Mouse (Mus musculus) embryonic facial prominence, embryonic 10.5 days (tissue): ENCODE results near the gene Chn2. TPM values are rescaled to one million over a fixed set of nuclear protein-coding genes. Genes with fewer than 3 reads are reported as not detected.

ENCODE experiments used
- DNase-seq: peaks from one replicate; pipeline ENCODE4 v3.0.0-alpha.2; 2017; ENCODE audit warnings: low spot score
- H3K27ac ChIP-seq: fragments of 300-500 bp; sonication (generic); replicated peaks from 2 replicates; pipeline ENCODE4 v1.5.1; 2016; ENCODE audit warnings: mild to moderate bottlenecking
- H3K27me3 ChIP-seq: fragments of 300-500 bp; sonication (generic); replicated peaks from 2 replicates; pipeline ENCODE4 v1.6.1; 2016; ENCODE audit warnings: low read depth, mild to moderate bottlenecking; ENCODE audit not compliant: poor library complexity, severe bottlenecking
- H3K36me3 ChIP-seq: fragments of 300-500 bp; sonication (generic); replicated peaks from 2 replicates; pipeline ENCODE4 v1.6.1; 2016; ENCODE audit warnings: mild to moderate bottlenecking, moderate library complexity
- H3K4me1 ChIP-seq: fragments of 300-500 bp; sonication (generic); 2 replicates; pipeline ENCODE4 v1.6.1; 2016
- H3K4me3 ChIP-seq: fragments of 300-500 bp; sonication (generic); 2 replicates; pipeline ENCODE4 v1.5.1; 2016; ENCODE audit warnings: mild to moderate bottlenecking, moderate library complexity
- H3K9me3 ChIP-seq: fragments of 300-500 bp; sonication (generic); 2 replicates; pipeline ENCODE4 v1.6.1; 2016; ENCODE audit warnings: mild to moderate bottlenecking
- WGBS: fragments of 180-500 bp; shearing (Covaris S2); methylation state at CpG from one replicate; pipeline ENCODE4 v1.1.7; 2016; 5-methylcytosine and 5-hydroxymethylcytosine counted together
- polyA plus RNA-seq: library from polyadenylated mRNA; unstranded; fragments of >200 nt; fragmentation: Nextera tagmentation; extraction: Ambion mirVana; gene quantifications from 2 replicates; pipeline ENCODE4 v1.2.1, GENCODE M21; 2016

The Chn2 gene
- polyA plus RNA-seq, 1 experiment from 2014 or later: 11.3 TPM

GRCm38 (mm10) chr6:54082576-54082975 is 43.2 kb downstream of the Chn2 start:
- Histone ChIP-seq H3K9me3 (no peaks in the 10 kb centered on the region), H3K4me1 (peaks cover 22% of the 10 kb centered on the region), H3K4me3 (no peak overlapping the region), H3K27ac (no peak overlapping the region), H3K27me3 (no peaks in the 10 kb centered on the region), H3K36me3 (no peaks in the 10 kb centered on the region)
- DNase-seq: no peak
- 81% methylated on average over 2 of the region's 2 CpGs for WGBS

DNA sequence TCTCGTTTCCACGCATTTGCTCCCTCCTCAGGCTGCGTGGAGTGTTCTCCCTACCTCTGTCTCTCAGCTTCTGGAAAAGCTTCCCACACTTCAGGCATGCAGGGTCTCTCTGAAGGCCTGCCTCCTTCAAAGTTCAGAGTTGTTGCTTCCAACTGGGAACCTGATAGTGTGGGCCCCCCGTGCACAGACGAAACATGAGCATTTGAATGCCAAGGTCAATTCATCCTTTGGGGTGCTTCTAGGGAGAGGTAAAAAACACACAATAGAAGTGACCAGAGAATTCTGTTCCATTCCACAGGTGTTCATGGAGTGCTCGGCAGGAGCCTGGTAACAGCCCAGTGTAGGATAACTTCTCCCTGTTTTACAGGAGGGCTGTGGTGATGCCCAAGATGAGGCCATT is 44.7 kb downstream of the Chn2 start:
- H3K27ac ChIP-seq: 0 out of 2 replicates have a peak overlapping the region, but pooled peaks have one; percentile 36
- DNase-seq: no peak
- 74% methylated on average over 6 of the region's 6 CpGs for WGBS
- no peak overlapping the region for H3K4me3 ChIP-seq
- no peaks in the 10 kb centered on the region for H3K27me3 ChIP-seq
- no peaks in the 10 kb centered on the region for H3K36me3 ChIP-seq
- H3K4me1 ChIP-seq: peaks cover 22% of the 10 kb centered on the region
- H3K9me3 ChIP-seq: no peaks in the 10 kb centered on the region

- 65% methylated on average over 9 of the region's 9 CpGs for WGBS
- no peaks in the 10 kb centered on the region for H3K27me3 ChIP-seq
- H3K9me3 ChIP-seq: no peaks in the 10 kb centered on the region
- H3K36me3 ChIP-seq: no peaks in the 10 kb centered on the region
- H3K4me3 ChIP-seq: no peak overlapping the region
- no peak for DNase-seq
- peaks cover 22% of the 10 kb centered on the region for H3K4me1 ChIP-seq
- no peak overlapping the region for H3K27ac ChIP-seq
Measured at GRCm38 (mm10) chr6:54085009-54085408, 45.7 kb downstream of the Chn2 start.

DNA sequence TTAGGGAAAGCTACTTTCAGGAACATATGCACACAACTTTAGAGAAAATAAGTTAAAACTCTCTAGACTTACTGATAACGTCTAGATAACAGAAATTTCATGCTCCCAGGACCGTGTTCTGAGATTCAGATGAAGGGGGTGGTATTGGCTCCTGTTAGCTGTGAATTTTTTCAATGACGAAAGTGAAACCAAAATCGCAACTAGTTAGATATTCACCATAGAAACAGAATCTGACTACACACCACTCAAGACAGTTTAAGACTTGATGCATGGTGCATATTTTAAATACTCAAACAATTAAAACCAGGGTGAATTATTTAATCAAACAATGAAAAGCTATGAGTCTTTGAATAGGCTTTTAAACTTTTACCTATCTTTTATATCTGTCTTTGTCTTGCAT is 48.8 kb downstream of the Chn2 start:
- Histone ChIP-seq H3K4me3 (no peak overlapping the region), H3K27me3 (no peaks in the 10 kb centered on the region), H3K27ac (no peak overlapping the region), H3K9me3 (no peaks in the 10 kb centered on the region), H3K4me1 (peaks cover 30% of the 10 kb centered on the region), H3K36me3 (no peaks in the 10 kb centered on the region)
- 89% methylated on average over 4 of the region's 4 CpGs for WGBS
- no peak for DNase-seq

- no peak overlapping the region for H3K27ac ChIP-seq
- DNase-seq: no peak
- no peak overlapping the region for H3K4me3 ChIP-seq
- no peaks in the 10 kb centered on the region for H3K36me3 ChIP-seq
- H3K4me1 ChIP-seq: peaks cover 13% of the 10 kb centered on the region
- H3K27me3 ChIP-seq: no peaks in the 10 kb centered on the region
- WGBS: 72% methylated on average over 3 of the region's 3 CpGs
- H3K9me3 ChIP-seq: no peaks in the 10 kb centered on the region
Measured at GRCm38 (mm10) chr6:54090822-54091221, 51.5 kb downstream of the Chn2 start.

- H3K4me1 ChIP-seq: peaks cover 29% of the 10 kb centered on the region
- no peaks in the 10 kb centered on the region for H3K9me3 ChIP-seq
- peaks cover 15% of the 10 kb centered on the region; the same call in 1 of the 2 replicates for H3K27me3 ChIP-seq
- no peak overlapping the region for H3K27ac ChIP-seq
- no peak overlapping the region for H3K4me3 ChIP-seq
- H3K36me3 ChIP-seq: no peaks in the 10 kb centered on the region
- 84% methylated on average over 3 of the region's 3 CpGs for WGBS
- DNase-seq: no peak
Measured at GRCm38 (mm10) chr6:54092920-54093319, 53.6 kb downstream of the Chn2 start.

- Histone ChIP-seq H3K9me3 (no peaks in the 10 kb centered on the region), H3K36me3 (no peaks in the 10 kb centered on the region), H3K27me3 (peaks cover 26% of the 10 kb centered on the region; the same call in 1 of the 2 replicates), H3K27ac (0 out of 2 replicates have a peak overlapping the region, but pooled peaks have one; percentile 10), H3K4me3 (no peak overlapping the region), H3K4me1 (peaks cover 28% of the 10 kb centered on the region)
- 20% methylated on average over 6 of the region's 6 CpGs for WGBS
- DNase-seq: no peak
Measured at GRCm38 (mm10) chr6:54096147-54096761, 56.9 kb downstream of the Chn2 start.

GRCm38 (mm10) chr6:54096836-54097235 is 57.5 kb downstream of the Chn2 start:
- Histone ChIP-seq H3K4me3 (no peak overlapping the region), H3K27me3 (peaks cover 26% of the 10 kb centered on the region; the same call in 1 of the 2 replicates), H3K9me3 (no peaks in the 10 kb centered on the region), H3K4me1 (peaks cover 22% of the 10 kb centered on the region), H3K36me3 (no peaks in the 10 kb centered on the region), H3K27ac (no peak overlapping the region)
- no peak for DNase-seq
- 8% methylated on average over 7 of the region's 7 CpGs for WGBS

GRCm38 (mm10) chr6:54098339-54098738 is 59.0 kb downstream of the Chn2 start:
- Histone ChIP-seq H3K27ac (no peak overlapping the region), H3K9me3 (no peaks in the 10 kb centered on the region), H3K4me3 (no peak overlapping the region), H3K36me3 (no peaks in the 10 kb centered on the region), H3K4me1 (peaks cover 22% of the 10 kb centered on the region), H3K27me3 (peaks cover 26% of the 10 kb centered on the region; the same call in 1 of the 2 replicates)
- DNase-seq: no peak
- WGBS: 89% methylated on average over 6 of the region's 6 CpGs

DNA sequence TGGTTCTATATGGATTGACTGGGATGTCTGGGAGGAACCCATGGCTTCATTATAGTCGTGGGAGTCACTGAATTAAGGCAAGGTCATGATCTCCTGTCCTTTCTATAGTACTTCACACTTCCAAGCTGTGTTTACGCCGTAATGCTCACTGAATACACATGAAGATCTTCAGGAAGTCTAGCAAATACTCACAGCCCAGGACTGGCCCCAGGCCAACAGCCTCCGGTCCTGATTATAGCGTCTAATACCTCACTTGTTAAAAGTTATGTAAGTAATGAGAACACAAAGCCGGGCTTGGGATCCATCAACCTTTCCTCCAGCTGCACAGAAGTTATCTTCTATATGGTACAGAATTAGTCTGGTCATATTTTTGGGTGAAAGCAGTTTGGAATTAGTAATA is 60.3 kb downstream of the Chn2 start:
- 88% methylated on average over 6 of the region's 6 CpGs for WGBS

GRCm38 (mm10) chr6:54102210-54102609 is 62.9 kb downstream of the Chn2 start:
- no peaks in the 10 kb centered on the region for H3K9me3 ChIP-seq
- no peak for DNase-seq
- H3K4me3 ChIP-seq: no peak overlapping the region
- H3K36me3 ChIP-seq: no peaks in the 10 kb centered on the region
- peaks cover 22% of the 10 kb centered on the region for H3K4me1 ChIP-seq
- 65% methylated on average over 4 of the region's 4 CpGs for WGBS
- H3K27me3 ChIP-seq: peaks cover 18% of the 10 kb centered on the region; the same call in 1 of the 2 replicates
- no peak overlapping the region for H3K27ac ChIP-seq

More for the DNA sequence above, 60.3 kb downstream of the Chn2 start:
- no peak for DNase-seq
- H3K4me1 ChIP-seq: peaks cover 22% of the 10 kb centered on the region
- no peaks in the 10 kb centered on the region for H3K36me3 ChIP-seq
- no peaks in the 10 kb centered on the region for H3K9me3 ChIP-seq
- no peak overlapping the region for H3K4me3 ChIP-seq
- H3K27ac ChIP-seq: no peak overlapping the region
- peaks cover 26% of the 10 kb centered on the region; the same call in 1 of the 2 replicates for H3K27me3 ChIP-seq

DNA sequence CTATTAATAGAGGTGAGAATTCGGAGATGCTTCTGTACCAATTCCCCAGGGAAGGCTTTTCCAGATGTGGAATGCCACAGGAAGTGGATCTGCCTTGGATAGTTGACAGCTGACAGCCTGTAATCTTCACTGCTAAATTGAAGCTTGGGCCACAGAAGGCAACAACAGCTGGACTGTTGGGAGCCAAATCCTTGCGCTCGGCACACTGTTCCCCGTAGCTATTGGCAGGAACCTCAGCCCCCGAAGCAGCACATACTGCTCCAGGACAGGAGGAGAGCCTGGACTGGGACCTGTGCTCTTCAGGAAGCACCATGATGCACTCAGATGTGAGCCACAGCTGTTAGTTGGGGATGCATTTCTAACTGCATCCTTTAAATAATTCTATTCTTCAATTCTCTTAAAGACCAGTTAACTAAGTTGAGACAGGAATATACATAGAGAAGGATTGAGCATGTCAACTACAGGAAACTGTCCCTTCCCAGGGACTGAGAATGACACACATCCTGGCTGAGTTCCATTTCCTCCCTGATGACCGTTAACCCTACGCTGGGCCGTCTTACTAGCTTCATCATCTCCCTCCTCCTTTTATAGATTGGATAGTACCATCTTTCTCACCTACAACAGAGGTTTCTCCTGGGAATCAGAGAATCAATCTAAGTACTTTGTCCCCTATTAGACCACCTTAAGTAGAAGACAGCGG is 64.1 kb downstream of the Chn2 start:
- 79% methylated on average over 9 of the region's 9 CpGs for WGBS
- Histone ChIP-seq H3K27ac (no peak overlapping the region), H3K4me3 (no peak overlapping the region)

More for the DNA sequence above, 64.1 kb downstream of the Chn2 start:
- Histone ChIP-seq H3K36me3 (no peaks in the 10 kb centered on the region), H3K27me3 (peaks cover 5% of the 10 kb centered on the region; the same call in 1 of the 2 replicates), H3K4me1 (peaks cover 20% of the 10 kb centered on the region), H3K9me3 (no peaks in the 10 kb centered on the region)
- no peak for DNase-seq
